Mouse (Mus musculus): ENCODE data around the gene Reep6. TPM values are rescaled to one million over a fixed set of nuclear protein-coding genes. Genes with fewer than 3 reads are reported as not detected.
A peak's percentile ranks its signal among the peaks of the same experiment; 100 is the strongest.

Gene Reep6
- polyA plus RNA-seq, 1 experiment from 2014 or later = 7.3 TPM

- Histone ChIP-seq H3K9me3 (replicated peaks; ENCODE audit: control insufficient read depth, low read length) (no peaks in the 10 kb centered on the region), H3K4me1 (ENCODE audit: control insufficient read depth, insufficient read depth, low read length) (peaks cover 36% of the 10 kb centered on the region), H3K27ac (ENCODE audit: low read depth, low read length) (peak within 1 kb of the TSS; percentile 68), H3K27me3 (ENCODE audit: control insufficient read depth, insufficient read depth, low read length) (peaks cover 53% of the 10 kb centered on the region), H3K36me3 (ENCODE audit: control insufficient read depth, insufficient read depth, low read length) (peaks cover 5% of the 10 kb centered on the region; the same call in 1 of the 2 replicates), H3K9ac (ENCODE audit: low read depth, low read length) (peak within 1 kb of the TSS; percentile 87), H3K4me3 (ENCODE audit: low read depth, low read length) (peak within 1 kb of the TSS; percentile 88), H3K4me2 (peak within 1 kb of the TSS; percentile 88)
- no peak for ATAC-seq (replicated peaks; ENCODE audit: insufficient number of reproducible peaks, low FRiP score, low TSS enrichment)
- WGBS (ENCODE audit: insufficient replicate concordance) = under 1% methylated on average over 34 of the region's 34 CpGs
Measured at GRCm38 (mm10) chr10:80320340-80320760, 9.4 kb upstream of the Reep6 start, which contains the start of gene 2310011J03Rik. 2310011J03Rik (minus strand) TSS chr10:80320537.

- no peak for ATAC-seq (replicated peaks; ENCODE audit: insufficient number of reproducible peaks, low FRiP score, low TSS enrichment)
- Histone ChIP-seq H3K9me3 (replicated peaks; ENCODE audit: control insufficient read depth, low read length) (no peaks in the 10 kb centered on the region), H3K4me2 (no peak overlapping the region), H3K36me3 (ENCODE audit: control insufficient read depth, insufficient read depth, low read length) (peaks cover 5% of the 10 kb centered on the region; the same call in 1 of the 2 replicates), H3K4me1 (ENCODE audit: control insufficient read depth, insufficient read depth, low read length) (peaks cover 30% of the 10 kb centered on the region), H3K27me3 (ENCODE audit: control insufficient read depth, insufficient read depth, low read length) (peaks cover 51% of the 10 kb centered on the region), H3K4me3 (ENCODE audit: low read depth, low read length) (no peak overlapping the region), H3K9ac (ENCODE audit: low read depth, low read length) (no peak overlapping the region), H3K27ac (ENCODE audit: low read depth, low read length) (no peak overlapping the region)
- WGBS (ENCODE audit: insufficient replicate concordance) = 83% methylated on average over 6 of the region's 6 CpGs
Measured at GRCm38 (mm10) chr10:80321014-80321669, 8.6 kb upstream of the Reep6 start.

GRCm38 (mm10) chr10:80321670-80322581 lies 7.8 kb upstream of the Reep6 start:
- ATAC-seq (replicated peaks; ENCODE audit: insufficient number of reproducible peaks, low FRiP score, low TSS enrichment) = no peak
- Histone ChIP-seq H3K27ac (ENCODE audit: low read depth, low read length) (no peak overlapping the region), H3K4me1 (ENCODE audit: control insufficient read depth, insufficient read depth, low read length) (peaks cover 22% of the 10 kb centered on the region), H3K4me2 (peak overlapping the region; percentile 98), H3K4me3 (ENCODE audit: low read depth, low read length) (peak overlapping the region; percentile 64), H3K27me3 (ENCODE audit: control insufficient read depth, insufficient read depth, low read length) (peaks cover 45% of the 10 kb centered on the region), H3K36me3 (ENCODE audit: control insufficient read depth, insufficient read depth, low read length) (peaks cover 5% of the 10 kb centered on the region; the same call in 1 of the 2 replicates), H3K9ac (ENCODE audit: low read depth, low read length) (peak overlapping the region; percentile 65; the same call in 1 of the 2 replicates), H3K9me3 (replicated peaks; ENCODE audit: control insufficient read depth, low read length) (no peaks in the 10 kb centered on the region)
- 91% methylated on average over 21 of the region's 21 CpGs for WGBS (ENCODE audit: insufficient replicate concordance)

- H3K9me3 ChIP-seq (replicated peaks; ENCODE audit: control insufficient read depth, low read length) = no peaks in the 10 kb centered on the region
- H3K4me2 ChIP-seq = peak overlapping the region; percentile 98
- H3K4me1 ChIP-seq (ENCODE audit: control insufficient read depth, insufficient read depth, low read length) = peaks cover 15% of the 10 kb centered on the region
- 11% methylated on average over 28 of the region's 28 CpGs for WGBS (ENCODE audit: insufficient replicate concordance)
- H3K36me3 ChIP-seq (ENCODE audit: control insufficient read depth, insufficient read depth, low read length) = peaks cover 2% of the 10 kb centered on the region; the same call in 1 of the 2 replicates
- 0 out of 2 replicates have a peak overlapping the region, but pooled peaks have one; percentile 29 for H3K27ac ChIP-seq (ENCODE audit: low read depth, low read length)
- peak overlapping the region; percentile 65 for H3K9ac ChIP-seq (ENCODE audit: low read depth, low read length)
- ATAC-seq (replicated peaks; ENCODE audit: insufficient number of reproducible peaks, low FRiP score, low TSS enrichment) = no peak
- H3K4me3 ChIP-seq (ENCODE audit: low read depth, low read length) = peak overlapping the region; percentile 64
- peaks cover 36% of the 10 kb centered on the region for H3K27me3 ChIP-seq (ENCODE audit: control insufficient read depth, insufficient read depth, low read length)
Measured at GRCm38 (mm10) chr10:80322811-80323211, 6.9 kb upstream of the Reep6 start.

GRCm38 (mm10) chr10:80323261-80324119 lies 6.3 kb upstream of the Reep6 start:
- ATAC-seq (replicated peaks; ENCODE audit: insufficient number of reproducible peaks, low FRiP score, low TSS enrichment) = peak; percentile 67
- peaks cover 2% of the 10 kb centered on the region; the same call in 1 of the 2 replicates for H3K36me3 ChIP-seq (ENCODE audit: control insufficient read depth, insufficient read depth, low read length)
- H3K4me3 ChIP-seq (ENCODE audit: low read depth, low read length) = peak overlapping the region; percentile 64
- H3K27ac ChIP-seq (ENCODE audit: low read depth, low read length) = 0 out of 2 replicates have a peak overlapping the region, but pooled peaks have one; percentile 29
- H3K9me3 ChIP-seq (replicated peaks; ENCODE audit: control insufficient read depth, low read length) = no peaks in the 10 kb centered on the region
- peak overlapping the region; percentile 98 for H3K4me2 ChIP-seq
- H3K27me3 ChIP-seq (ENCODE audit: control insufficient read depth, insufficient read depth, low read length) = peaks cover 38% of the 10 kb centered on the region
- H3K4me1 ChIP-seq (ENCODE audit: control insufficient read depth, insufficient read depth, low read length) = peaks cover 15% of the 10 kb centered on the region
- 2% methylated on average over 45 of the region's 46 CpGs for WGBS (ENCODE audit: insufficient replicate concordance)
- H3K9ac ChIP-seq (ENCODE audit: low read depth, low read length) = peak overlapping the region; percentile 65

GRCm38 (mm10) chr10:80324120-80325037 lies 5.4 kb upstream of the Reep6 start:
- Histone ChIP-seq H3K4me3 (ENCODE audit: low read depth, low read length) (peak overlapping the region; percentile 64), H3K9ac (ENCODE audit: low read depth, low read length) (no peak overlapping the region), H3K36me3 (ENCODE audit: control insufficient read depth, insufficient read depth, low read length) (no peaks in the 10 kb centered on the region), H3K4me1 (ENCODE audit: control insufficient read depth, insufficient read depth, low read length) (peaks cover 13% of the 10 kb centered on the region), H3K9me3 (replicated peaks; ENCODE audit: control insufficient read depth, low read length) (no peaks in the 10 kb centered on the region), H3K4me2 (peak overlapping the region; percentile 98), H3K27ac (ENCODE audit: low read depth, low read length) (no peak overlapping the region), H3K27me3 (ENCODE audit: control insufficient read depth, insufficient read depth, low read length) (peaks cover 41% of the 10 kb centered on the region)
- no peak for ATAC-seq (replicated peaks; ENCODE audit: insufficient number of reproducible peaks, low FRiP score, low TSS enrichment)
- 77% methylated on average over 17 of the region's 17 CpGs for WGBS (ENCODE audit: insufficient replicate concordance)

GRCm38 (mm10) chr10:80325045-80325444 lies 4.7 kb upstream of the Reep6 start:
- no peak overlapping the region for H3K27ac ChIP-seq (ENCODE audit: low read depth, low read length)
- H3K9me3 ChIP-seq (replicated peaks; ENCODE audit: control insufficient read depth, low read length) = no peaks in the 10 kb centered on the region
- 75% methylated on average over 21 of the region's 21 CpGs for WGBS (ENCODE audit: insufficient replicate concordance)
- H3K27me3 ChIP-seq (ENCODE audit: control insufficient read depth, insufficient read depth, low read length) = peaks cover 41% of the 10 kb centered on the region
- peaks cover 10% of the 10 kb centered on the region for H3K4me1 ChIP-seq (ENCODE audit: control insufficient read depth, insufficient read depth, low read length)
- no peaks in the 10 kb centered on the region for H3K36me3 ChIP-seq (ENCODE audit: control insufficient read depth, insufficient read depth, low read length)
- ATAC-seq (replicated peaks; ENCODE audit: insufficient number of reproducible peaks, low FRiP score, low TSS enrichment) = no peak
- peak overlapping the region; percentile 29 for H3K4me2 ChIP-seq
- H3K9ac ChIP-seq (ENCODE audit: low read depth, low read length) = no peak overlapping the region
- H3K4me3 ChIP-seq (ENCODE audit: low read depth, low read length) = no peak overlapping the region

Measured in heart, embryonic 11.5 days (tissue).